Mouse (Mus musculus) lung, embryonic 14.5 days (tissue): ENCODE measurements at regions not wholly inside any gene's neighbourhood (a gene's known extent, or its start where the extent isn't known, plus 50 kb on each side); places are given as distances from the start of the nearest gene placed in this dataset.
A peak's percentile ranks its signal among the peaks of the same experiment; 100 is the strongest.

Experiments
- ATAC-seq: fragments of 200-750 bp; cut with Nextera tagmentation; 2 replicates; pipeline ENCODE4 v1.8.0; 2017; ENCODE audit warnings: mild to moderate bottlenecking, moderate TSS enrichment, moderate library complexity; ENCODE audit not compliant: insufficient read depth
- DNase-seq: peaks from one replicate; pipeline ENCODE4 v3.0.0-alpha.2; 2015
- H3K27ac ChIP-seq: fragments of 300-500 bp; sonication (generic); 2 replicates; pipeline ENCODE4 v1.5.1; 2014; ENCODE audit warnings: low read depth, mild to moderate bottlenecking, moderate library complexity
- H3K27me3 ChIP-seq: fragments of 300-500 bp; sonication (generic); 2 replicates; pipeline ENCODE4 v1.6.1; 2014; ENCODE audit warnings: low read length, control low read depth; ENCODE audit not compliant: insufficient read depth
- H3K36me3 ChIP-seq: fragments of 300-500 bp; sonication (generic); 2 replicates; pipeline ENCODE4 v1.6.1; 2014; ENCODE audit warnings: control low read depth; ENCODE audit not compliant: insufficient read depth
- H3K4me1 ChIP-seq: fragments of 300-500 bp; sonication (generic); 2 replicates; pipeline ENCODE4 v1.6.1; 2014; ENCODE audit warnings: antibody characterized with exemption, control low read depth; ENCODE audit not compliant: insufficient read depth
- H3K4me2 ChIP-seq: fragments of 300-500 bp; sonication (generic); 2 replicates; pipeline ENCODE4 v1.6.1; 2014; ENCODE audit warnings: mild to moderate bottlenecking
- H3K4me3 ChIP-seq: fragments of 300-500 bp; sonication (generic); 2 replicates; pipeline ENCODE4 v1.5.1; 2014; ENCODE audit warnings: low read depth, low read length
- H3K9ac ChIP-seq: fragments of 300-500 bp; sonication (generic); 2 replicates; pipeline ENCODE4 v1.6.1; 2014
- H3K9me3 ChIP-seq: fragments of 300-500 bp; sonication (generic); 2 replicates; pipeline ENCODE4 v1.6.1; 2016; ENCODE audit warnings: low read depth, low read length, control low read depth
- CTCF ChIP-seq: IDR thresholded peaks from 2 replicates; pipeline ENCODE4 v1.5.1; 2016; ENCODE audit warnings: antibody characterized with exemption, low read depth
- WGBS: fragments of 180-500 bp; shearing (Covaris S2); extraction: QIAGEN DNeasy Blood & Tissue Kit; methylation state at CpG from one replicate; pipeline ENCODE4 v1.1.7; 2014; 5-methylcytosine and 5-hydroxymethylcytosine counted together

GRCm38 (mm10) chr6:51301831-51302230 lies 130.6 kb upstream of the Nfe2l3 start:
- no peak overlapping the region for H3K27ac ChIP-seq
- WGBS: 84% methylated on average over 4 of the region's 4 CpGs
- no peak overlapping the region for H3K4me3 ChIP-seq
- no peak for DNase-seq
- H3K27me3 ChIP-seq: no peaks in the 10 kb centered on the region
- H3K36me3 ChIP-seq: no peaks in the 10 kb centered on the region
- H3K4me1 ChIP-seq: no peaks in the 10 kb centered on the region
- H3K9me3 ChIP-seq: no peaks in the 10 kb centered on the region
- no peak for TF ChIP-seq CTCF
- no peak overlapping the region for H3K4me2 ChIP-seq
- ATAC-seq: no peak
- no peak overlapping the region for H3K9ac ChIP-seq

- ATAC-seq (no peak), DNase-seq (no peak)
- Histone ChIP-seq H3K27ac (no peak overlapping the region), H3K9ac (no peak overlapping the region), H3K36me3 (no peaks in the 10 kb centered on the region), H3K4me1 (no peaks in the 10 kb centered on the region), H3K4me2 (no peak overlapping the region), H3K4me3 (no peak overlapping the region), H3K9me3 (no peaks in the 10 kb centered on the region), H3K27me3 (no peaks in the 10 kb centered on the region)
- WGBS: 91% methylated on average over 7 of the region's 7 CpGs
- no peak for TF ChIP-seq CTCF
Measured at GRCm38 (mm10) chr6:51302240-51302639, 130.2 kb upstream of the Nfe2l3 start.

- ATAC-seq: no peak
- no peak overlapping the region for H3K4me3 ChIP-seq
- TF ChIP-seq CTCF: no peak
- H3K4me2 ChIP-seq: no peak overlapping the region
- H3K27ac ChIP-seq: no peak overlapping the region
- H3K27me3 ChIP-seq: no peaks in the 10 kb centered on the region
- H3K9ac ChIP-seq: no peak overlapping the region
- H3K36me3 ChIP-seq: no peaks in the 10 kb centered on the region
- no peaks in the 10 kb centered on the region for H3K9me3 ChIP-seq
- DNase-seq: peak; percentile 67
- 31% methylated on average over 2 of the region's 2 CpGs for WGBS
- H3K4me1 ChIP-seq: peaks cover 10% of the 10 kb centered on the region; the same call in 1 of the 2 replicates
Measured at GRCm38 (mm10) chr6:51318341-51318740, 114.1 kb upstream of the Nfe2l3 start.

- DNase-seq: no peak
- Histone ChIP-seq H3K36me3 (no peaks in the 10 kb centered on the region), H3K27me3 (no peaks in the 10 kb centered on the region), H3K9me3 (no peaks in the 10 kb centered on the region), H3K4me1 (peaks cover 10% of the 10 kb centered on the region; the same call in 1 of the 2 replicates), H3K4me3 (no peak overlapping the region), H3K9ac (no peak overlapping the region), H3K27ac (no peak overlapping the region), H3K4me2 (no peak overlapping the region)
- 35% methylated on average over 1 of the region's 1 CpGs for WGBS
- no peak for ATAC-seq
- TF ChIP-seq CTCF: no peak
Measured at GRCm38 (mm10) chr6:51320019-51320418, 112.5 kb upstream of the Nfe2l3 start.

- no peak overlapping the region for H3K27ac ChIP-seq
Measured at GRCm38 (mm10) chr6:51320676-51321419, 111.6 kb upstream of the Nfe2l3 start.

GRCm38 (mm10) chr6:51326103-51326829 lies 106.2 kb upstream of the Nfe2l3 start:
- ATAC-seq (no peak), DNase-seq (no peak)
- Histone ChIP-seq H3K9me3 (no peaks in the 10 kb centered on the region), H3K4me2 (no peak overlapping the region), H3K27me3 (no peaks in the 10 kb centered on the region), H3K27ac (no peak overlapping the region), H3K9ac (no peak overlapping the region), H3K36me3 (no peaks in the 10 kb centered on the region), H3K4me1 (no peaks in the 10 kb centered on the region), H3K4me3 (no peak overlapping the region)
- 78% methylated on average over 2 of the region's 2 CpGs for WGBS
- no peak for TF ChIP-seq CTCF

More at GRCm38 (mm10) chr6:51320676-51321419, 111.6 kb upstream of the Nfe2l3 start:
- Histone ChIP-seq H3K36me3 (no peaks in the 10 kb centered on the region), H3K4me2 (no peak overlapping the region), H3K4me3 (no peak overlapping the region), H3K4me1 (peaks cover 10% of the 10 kb centered on the region; the same call in 1 of the 2 replicates), H3K27me3 (no peaks in the 10 kb centered on the region), H3K9ac (no peak overlapping the region), H3K9me3 (no peaks in the 10 kb centered on the region)
- peak; percentile 21 for DNase-seq
- 28% methylated on average over 8 of the region's 8 CpGs for WGBS
- no peak for TF ChIP-seq CTCF
- 0 out of 2 replicates have a peak, but pooled peaks have one; percentile 54 for ATAC-seq
